Mouse (Mus musculus): ENCODE measurements at regions not wholly inside any gene's neighbourhood (a gene's known extent, or its start where the extent isn't known, plus 50 kb on each side); places are given as distances from the start of the nearest gene placed in this dataset.
A peak's percentile ranks its signal among the peaks of the same experiment; 100 is the strongest.

- peak; percentile 56 for DNase-seq (ENCODE audit: low read depth, low spot score)
Measured at GRCm38 (mm10) chr13:31681571-31681970, 56.0 kb downstream of the Foxf2 start.

DNA sequence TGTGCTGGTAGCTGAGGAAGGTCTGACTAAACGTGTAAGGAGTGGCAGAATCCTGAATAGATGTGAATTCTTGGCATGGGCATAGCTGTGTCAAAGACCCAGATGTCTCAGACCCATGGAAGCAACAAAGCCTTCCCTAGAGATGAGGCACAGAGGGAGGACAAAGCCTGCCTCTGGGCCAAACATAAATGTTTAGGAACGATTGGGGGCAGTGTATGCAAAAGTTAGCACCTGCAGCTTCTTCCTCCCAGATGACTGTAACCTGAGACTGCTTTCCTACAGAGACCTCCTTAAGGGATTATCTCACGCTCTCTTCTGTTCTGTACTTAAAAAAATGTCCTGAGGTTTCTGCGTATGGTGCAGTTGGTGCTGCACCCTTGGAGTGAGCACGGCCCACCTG lies 57.7 kb downstream of the Foxf2 start:
- peak; percentile 79 for DNase-seq (ENCODE audit: low read depth, low spot score)

GRCm38 (mm10) chr13:31688531-31688930 lies 62.9 kb downstream of the Foxf2 start:
- DNase-seq (ENCODE audit: low read depth, low spot score), result no peak

DNA sequence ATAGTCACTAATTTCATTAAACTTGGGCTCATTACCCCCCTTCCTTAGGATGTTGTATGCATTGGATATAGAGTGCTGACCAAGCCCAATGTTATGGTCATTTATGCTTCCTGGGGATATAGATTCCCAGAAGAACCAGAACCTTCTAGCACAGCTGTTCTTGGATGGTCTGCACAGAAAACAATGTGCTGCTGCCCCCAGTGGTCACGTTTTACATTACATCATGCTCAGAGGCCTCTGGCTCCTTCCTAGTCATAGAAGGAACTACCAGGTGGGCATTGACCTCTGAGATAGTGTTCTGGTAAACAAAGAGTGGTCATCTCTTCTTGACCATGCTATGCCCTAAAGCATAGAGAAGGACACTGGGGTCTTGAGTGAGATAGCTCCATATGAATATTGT lies 63.7 kb downstream of the Foxf2 start:
- DNase-seq (ENCODE audit: low read depth, low spot score), result peak; percentile 76

DNA sequence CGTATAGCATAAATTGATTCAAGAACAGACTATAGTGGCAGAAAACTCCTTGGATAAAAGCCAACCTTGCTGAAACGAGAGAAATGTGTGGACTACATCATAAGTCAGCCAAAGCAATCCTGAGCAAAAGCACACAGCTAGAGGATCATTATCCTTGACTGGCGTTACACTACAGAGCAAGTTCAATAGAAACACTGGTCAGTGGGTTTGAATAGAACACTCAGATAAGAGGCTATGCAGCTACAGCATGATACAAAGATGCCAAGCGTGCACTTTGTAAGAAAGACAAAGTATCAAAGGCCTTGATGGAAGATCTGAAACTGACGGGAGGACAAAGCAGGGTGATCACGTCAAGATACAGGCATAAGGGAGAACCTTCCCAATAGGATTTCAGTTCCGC lies 70.1 kb downstream of the Foxf2 start:
- no peak for DNase-seq (ENCODE audit: low read depth, low spot score)

GRCm38 (mm10) chr13:31704199-31704598 lies 78.6 kb downstream of the Foxf2 start:
- no peak for DNase-seq (ENCODE audit: low read depth, low spot score)

DNA sequence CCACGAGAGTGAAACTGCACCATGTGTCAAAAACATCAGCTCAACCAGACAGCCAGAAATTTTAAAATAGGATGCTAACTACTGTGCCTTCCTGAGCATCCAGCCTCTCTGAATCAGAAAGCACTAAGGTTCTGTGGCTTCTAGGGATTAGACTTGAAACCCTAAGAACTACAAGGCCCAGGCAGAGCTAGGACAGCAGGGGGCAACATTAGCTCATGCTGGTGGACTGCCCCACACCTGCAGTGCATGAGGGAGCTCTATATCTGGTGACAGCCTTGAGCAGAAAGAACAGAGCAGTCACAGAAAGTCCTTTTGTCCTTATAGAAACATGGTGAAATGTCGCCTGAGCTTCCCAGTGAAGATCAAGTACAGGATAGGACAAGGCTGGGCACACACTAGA lies 79.8 kb downstream of the Foxf2 start:
- DNase-seq (ENCODE audit: low read depth, low spot score), result peak; percentile 64

GRCm38 (mm10) chr13:31710681-31711080 lies 85.1 kb downstream of the Foxf2 start:
- DNase-seq (ENCODE audit: low read depth, low spot score), result no peak

DNA sequence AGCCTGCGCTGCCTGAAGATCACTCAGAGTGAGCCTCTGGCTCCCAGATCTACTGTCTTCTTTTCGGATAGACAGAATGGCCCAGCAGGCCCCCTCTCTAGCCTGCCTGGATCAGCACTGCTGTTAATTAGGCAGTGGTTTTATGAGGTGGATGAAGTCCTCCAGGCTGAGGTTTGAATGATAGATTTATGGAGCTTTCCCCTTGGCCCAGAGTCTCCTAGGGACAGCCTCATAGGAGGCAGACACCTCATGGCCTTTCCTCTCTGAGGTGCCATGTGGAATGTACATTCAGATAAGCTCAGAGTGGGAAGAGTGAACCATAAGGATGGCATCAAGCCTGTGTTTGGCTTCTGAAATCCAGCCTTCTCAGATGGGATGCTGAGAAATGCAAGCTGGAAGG lies 90.1 kb downstream of the Foxf2 start:
- no peak for DNase-seq (ENCODE audit: low read depth, low spot score)

DNA sequence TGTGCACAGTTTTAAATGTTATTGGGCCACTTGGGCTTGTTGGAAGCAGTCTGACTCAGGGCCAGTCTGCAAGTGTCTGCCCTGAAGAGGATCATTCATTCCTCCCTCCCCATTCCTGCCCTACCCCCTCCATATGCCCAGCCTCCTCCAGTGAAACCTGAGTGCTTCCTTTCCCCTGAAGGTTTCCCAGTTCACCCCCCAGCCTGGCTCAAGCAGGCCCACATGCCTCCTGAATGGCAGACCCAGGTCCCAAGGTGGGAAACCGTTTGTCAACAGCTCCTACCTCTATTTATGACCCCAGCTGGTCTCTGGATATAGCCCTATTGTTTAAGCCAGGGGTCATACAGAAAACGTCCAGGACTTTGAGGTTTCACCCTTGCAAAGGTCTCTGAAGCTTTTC lies 89.7 kb upstream of the Foxc1 start:
- peak; percentile 17 for DNase-seq (ENCODE audit: low read depth, low spot score)

DNA sequence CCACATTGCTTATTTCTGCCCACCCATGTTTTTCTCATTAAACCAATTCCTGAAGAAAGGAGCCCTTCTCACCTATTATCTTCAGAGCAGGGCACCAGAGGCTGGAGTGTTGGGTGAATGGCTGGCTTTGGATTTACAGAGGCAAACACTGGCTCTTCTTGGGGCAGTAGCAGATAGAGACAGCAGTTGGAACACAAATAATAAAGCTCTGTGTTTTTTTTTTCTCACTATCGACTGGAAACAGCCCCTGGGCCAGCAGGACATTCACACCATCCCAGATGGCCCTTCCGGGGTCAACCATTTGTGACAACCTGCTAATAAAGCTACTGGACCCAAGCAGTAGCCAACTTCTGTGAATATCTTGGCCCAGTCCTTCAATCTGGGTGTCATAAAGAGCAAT lies 85.7 kb upstream of the Foxc1 start:
- no peak for DNase-seq (ENCODE audit: low read depth, low spot score)

- DNase-seq (ENCODE audit: low read depth, low spot score), result peak; percentile 88
Measured at GRCm38 (mm10) chr13:31728862-31729261, 77.6 kb upstream of the Foxc1 start.

- DNase-seq (ENCODE audit: low read depth, low spot score), result peak; percentile 52
Measured at GRCm38 (mm10) chr13:31746276-31746675, 60.2 kb upstream of the Foxc1 start.
